Mouse (Mus musculus) neural tube, embryonic 14.5 days (tissue): ENCODE measurements around the gene Wdr86. TPM values are rescaled to one million over a fixed set of nuclear protein-coding genes. Genes with fewer than 3 reads are reported as not detected.

Experiments used
- ATAC-seq: fragments of 200-750 bp; cut with Nextera tagmentation; 2 replicates; pipeline ENCODE4 v1.8.0; 2017; ENCODE audit warnings: low read depth, mild to moderate bottlenecking, moderate TSS enrichment, moderate library complexity
- H3K27ac ChIP-seq: fragments of 300-500 bp; sonication (generic); 2 replicates; pipeline ENCODE4 v1.5.1; 2014; ENCODE audit warnings: low read depth, mild to moderate bottlenecking, control low read depth, low read length, moderate library complexity, mixed read lengths
- H3K27me3 ChIP-seq: fragments of 300-500 bp; sonication (generic); 2 replicates; pipeline ENCODE4 v1.6.1; 2014; ENCODE audit warnings: low read length; ENCODE audit not compliant: control insufficient read depth, insufficient read depth
- H3K36me3 ChIP-seq: fragments of 300-500 bp; sonication (generic); 2 replicates; pipeline ENCODE4 v1.6.1; 2014; ENCODE audit warnings: low read length, mixed read lengths; ENCODE audit not compliant: control insufficient read depth, insufficient read depth
- H3K4me1 ChIP-seq: fragments of 300-500 bp; sonication (generic); 2 replicates; pipeline ENCODE4 v1.6.1; 2014; ENCODE audit warnings: low read length; ENCODE audit not compliant: control insufficient read depth, insufficient read depth
- H3K4me2 ChIP-seq: fragments of 300-500 bp; sonication (generic); 2 replicates; pipeline ENCODE4 v1.6.1; 2014; ENCODE audit warnings: mild to moderate bottlenecking, low read depth, low read length, control low read depth
- H3K4me3 ChIP-seq: fragments of 300-500 bp; sonication (generic); 2 replicates; pipeline ENCODE4 v1.5.1; 2014; ENCODE audit warnings: low read depth, low read length, control low read depth, mixed read lengths
- H3K9ac ChIP-seq: fragments of 300-500 bp; sonication (generic); replicated peaks from 2 replicates; pipeline ENCODE4 v1.6.1; 2014; ENCODE audit warnings: low read depth, mild to moderate bottlenecking, control low read depth, low read length, mixed read lengths
- H3K9me3 ChIP-seq: fragments of 300-500 bp; sonication (generic); 2 replicates; pipeline ENCODE4 v1.6.1; 2016; ENCODE audit warnings: low read length; ENCODE audit not compliant: control insufficient read depth
- WGBS: fragments of 180-500 bp; shearing (Covaris S2); extraction: QIAGEN DNeasy Blood & Tissue Kit; methylation state at CpG from one replicate; pipeline ENCODE4 v1.1.7; 2014; 5-methylcytosine and 5-hydroxymethylcytosine counted together
- polyA plus RNA-seq: library from polyadenylated mRNA; unstranded; fragments of >200 nt; fragmentation: Nextera tagmentation; extraction: Ambion mirVana; gene quantifications from 2 replicates; pipeline ENCODE4 v1.2.1, GENCODE M21; 2014

Wdr86 gene
- polyA plus RNA-seq, 1 experiment from 2014 or later: 1.2 TPM

DNA sequence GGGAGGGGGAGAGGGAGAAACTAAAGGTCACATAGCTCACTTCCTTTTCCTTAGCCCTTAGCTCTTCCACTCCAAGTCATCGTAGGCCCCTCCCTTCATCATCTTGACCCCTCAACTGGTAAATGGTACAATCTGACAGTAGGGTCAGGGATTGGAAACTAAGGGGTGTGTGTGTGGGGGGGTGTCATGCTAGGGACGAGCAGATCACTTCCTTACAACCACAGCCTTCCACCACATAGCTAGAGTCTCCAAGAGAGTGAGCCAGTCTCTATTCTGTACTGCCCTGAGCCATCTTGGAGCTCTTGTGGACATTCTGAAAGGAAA is 21.6 kb upstream of the Wdr86 start:
- Histone ChIP-seq H3K4me2 (peak overlapping the region; percentile 81; the same call in 1 of the 2 replicates), H3K9ac (no peak overlapping the region), H3K36me3 (no peaks in the 10 kb centered on the region), H3K4me3 (peak overlapping the region; percentile 46; the same call in 1 of the 2 replicates), H3K27ac (no peak overlapping the region), H3K9me3 (no peaks in the 10 kb centered on the region), H3K4me1 (peaks cover 14% of the 10 kb centered on the region), H3K27me3 (no peaks in the 10 kb centered on the region)
- no peak for ATAC-seq
- WGBS: 10% methylated on average over 2 of the region's 2 CpGs

DNA sequence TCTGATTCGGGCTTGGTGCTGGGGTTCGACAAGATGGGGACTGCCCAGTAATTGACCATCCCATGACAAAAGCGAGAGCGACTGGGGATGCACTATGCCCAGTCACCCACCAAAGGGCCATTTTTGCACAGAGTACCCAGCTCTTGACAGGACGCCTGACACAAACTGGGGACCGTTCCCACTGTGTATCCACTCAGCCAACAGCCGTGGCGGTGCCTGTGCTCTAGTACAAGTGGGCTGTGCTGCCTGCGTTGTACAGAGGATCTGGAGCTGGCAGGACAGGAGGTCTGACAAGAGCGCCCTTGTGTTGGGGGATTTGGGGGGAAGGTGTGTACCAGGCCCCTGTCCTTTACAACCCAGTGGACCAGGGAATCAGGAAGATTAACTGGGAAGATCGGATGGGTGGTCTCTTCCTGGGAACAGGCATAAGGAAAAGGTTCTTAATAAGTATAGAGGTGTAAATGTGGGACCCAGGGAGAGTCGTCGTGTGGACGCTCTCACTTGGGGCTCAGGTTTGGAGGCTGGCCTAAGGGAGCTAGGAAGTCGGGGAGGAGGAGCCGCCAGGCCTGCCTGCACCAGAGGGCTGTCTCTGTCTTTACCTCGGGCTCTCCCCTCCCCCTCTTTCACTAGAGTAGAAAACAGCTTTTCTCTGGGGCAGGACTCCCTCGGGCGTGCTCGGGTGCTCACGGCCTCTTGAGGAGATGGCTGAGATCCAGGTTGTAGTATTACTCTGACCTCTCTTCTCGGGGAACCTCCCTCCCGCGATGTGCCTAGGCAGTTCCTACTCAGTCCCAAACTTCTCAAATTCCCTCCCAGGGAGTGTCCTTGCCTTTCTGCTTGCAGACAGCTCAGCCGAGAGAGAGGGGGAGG is 21.0 kb upstream of the Wdr86 start:
- Histone ChIP-seq H3K9ac (peak overlapping the region; percentile 61), H3K36me3 (no peaks in the 10 kb centered on the region), H3K4me3 (peak overlapping the region; percentile 46), H3K27ac (peak overlapping the region; percentile 80), H3K27me3 (no peaks in the 10 kb centered on the region), H3K4me2 (peak overlapping the region; percentile 81), H3K9me3 (no peaks in the 10 kb centered on the region), H3K4me1 (peaks cover 14% of the 10 kb centered on the region)
- ATAC-seq: peak; percentile 66
- under 1% methylated on average over 24 of the region's 25 CpGs for WGBS

DNA sequence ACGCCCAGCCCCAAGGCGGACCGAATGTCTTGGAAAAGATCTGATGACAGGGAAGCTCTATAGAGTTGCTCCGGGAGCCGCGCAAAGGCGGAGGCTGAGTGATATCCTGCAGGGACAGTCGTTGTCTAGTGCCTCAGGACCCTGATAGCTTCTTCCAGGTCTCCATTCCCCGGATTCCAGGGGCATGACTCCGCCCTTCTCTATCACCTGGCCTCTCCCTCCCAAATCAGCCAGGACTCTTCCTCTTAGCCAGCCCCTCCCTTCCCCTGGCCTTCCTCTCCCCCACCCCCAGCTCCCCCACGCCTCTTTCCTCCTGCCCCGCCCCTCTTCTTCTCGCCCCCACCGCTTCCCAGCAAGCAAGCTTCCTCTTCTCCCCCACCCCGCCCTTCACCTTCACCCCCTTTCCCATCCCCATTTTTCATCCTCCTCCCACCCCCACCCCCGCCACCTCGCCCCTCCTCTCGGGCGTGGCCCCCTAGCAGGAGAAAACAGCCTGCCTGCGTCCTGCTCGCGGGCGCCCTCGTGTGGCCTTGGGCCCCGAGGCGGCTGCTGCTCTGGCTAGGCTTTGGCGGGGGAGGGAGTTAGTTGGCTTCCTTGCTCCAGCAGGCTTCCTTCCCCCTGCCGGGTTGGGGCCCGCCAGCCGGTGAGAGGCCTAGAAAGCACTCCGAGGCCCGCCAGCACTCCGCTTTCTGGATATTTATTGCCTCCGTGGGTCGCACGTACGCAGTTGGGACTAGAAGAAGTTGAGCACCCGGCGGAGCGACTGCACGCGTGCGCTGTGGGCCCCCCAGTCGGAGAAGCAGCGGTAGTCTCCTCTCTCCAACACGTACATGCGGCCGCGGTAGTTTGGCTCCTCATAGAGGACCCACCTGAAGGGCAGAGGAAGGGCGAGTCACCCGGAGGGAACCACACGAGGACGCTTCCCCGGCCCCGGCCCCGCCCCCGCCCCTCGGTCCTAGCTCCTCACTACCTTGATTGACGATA is 20.1 kb upstream of the Wdr86 start:
- H3K36me3 ChIP-seq: no peaks in the 10 kb centered on the region
- H3K4me1 ChIP-seq: peaks cover 14% of the 10 kb centered on the region
- peak overlapping the region; percentile 46 for H3K4me3 ChIP-seq
- peak overlapping the region; percentile 81 for H3K4me2 ChIP-seq
- H3K27ac ChIP-seq: peak overlapping the region; percentile 80
- H3K27me3 ChIP-seq: no peaks in the 10 kb centered on the region
- peak overlapping the region; percentile 61 for H3K9ac ChIP-seq
- no peaks in the 10 kb centered on the region for H3K9me3 ChIP-seq
- ATAC-seq: peak; percentile 84
- under 1% methylated on average over 56 of the region's 59 CpGs for WGBS

DNA sequence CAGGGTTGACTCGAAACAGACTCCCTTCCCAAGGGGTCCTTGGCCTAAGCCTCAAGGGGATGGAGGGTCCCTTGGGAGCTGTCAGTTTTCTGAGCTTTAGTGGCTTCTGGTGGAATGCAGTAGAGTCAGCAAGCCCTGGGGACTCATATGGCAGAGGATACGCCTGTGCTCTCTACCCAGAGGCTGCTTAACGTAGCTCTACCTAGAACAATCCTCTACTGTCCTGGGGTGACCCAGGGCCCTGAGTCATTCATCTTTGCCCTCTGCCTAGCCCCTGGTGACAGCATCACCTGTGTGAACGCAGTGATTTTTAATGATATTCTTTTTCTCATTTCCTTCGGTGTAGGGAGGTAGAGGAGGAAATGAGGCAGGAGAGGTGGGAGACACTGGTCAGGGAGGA is 19.2 kb upstream of the Wdr86 start:
- H3K4me3 ChIP-seq: peak overlapping the region; percentile 46
- peak overlapping the region; percentile 72; the same call in 1 of the 2 replicates for H3K27ac ChIP-seq
- peak overlapping the region; percentile 81 for H3K4me2 ChIP-seq
- no peaks in the 10 kb centered on the region for H3K27me3 ChIP-seq
- peak overlapping the region; percentile 61 for H3K9ac ChIP-seq
- no peaks in the 10 kb centered on the region for H3K36me3 ChIP-seq
- peaks cover 14% of the 10 kb centered on the region for H3K4me1 ChIP-seq
- 50% methylated on average over 5 of the region's 5 CpGs for WGBS
- no peaks in the 10 kb centered on the region for H3K9me3 ChIP-seq
- no peak for ATAC-seq

DNA sequence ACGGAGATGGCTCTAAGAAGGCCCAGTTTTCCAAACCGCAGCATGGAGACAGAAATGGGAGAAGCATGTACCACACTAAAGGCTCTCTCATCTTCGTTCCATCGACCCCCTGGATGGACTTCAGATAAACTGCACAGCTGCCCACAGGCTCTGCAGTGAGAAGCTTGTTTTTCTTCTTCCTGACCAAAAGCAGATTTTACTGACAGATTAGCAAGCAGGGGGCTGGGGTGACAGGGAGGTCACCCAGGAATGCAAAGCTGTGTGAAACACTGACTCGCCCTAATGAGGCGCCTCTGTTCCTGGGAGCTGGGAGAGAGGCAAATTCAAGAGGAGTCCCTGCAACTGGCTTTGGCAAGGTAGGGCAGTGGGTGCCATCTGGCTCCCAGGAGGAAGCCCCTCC is 17.0 kb upstream of the Wdr86 start:
- no peak overlapping the region for H3K9ac ChIP-seq
- H3K27me3 ChIP-seq: no peaks in the 10 kb centered on the region
- no peaks in the 10 kb centered on the region for H3K36me3 ChIP-seq
- no peaks in the 10 kb centered on the region for H3K9me3 ChIP-seq
- H3K4me1 ChIP-seq: peaks cover 14% of the 10 kb centered on the region
- no peak overlapping the region for H3K4me2 ChIP-seq
- no peak overlapping the region for H3K4me3 ChIP-seq
- no peak for ATAC-seq
- 20% methylated on average over 6 of the region's 6 CpGs for WGBS
- H3K27ac ChIP-seq: no peak overlapping the region

DNA sequence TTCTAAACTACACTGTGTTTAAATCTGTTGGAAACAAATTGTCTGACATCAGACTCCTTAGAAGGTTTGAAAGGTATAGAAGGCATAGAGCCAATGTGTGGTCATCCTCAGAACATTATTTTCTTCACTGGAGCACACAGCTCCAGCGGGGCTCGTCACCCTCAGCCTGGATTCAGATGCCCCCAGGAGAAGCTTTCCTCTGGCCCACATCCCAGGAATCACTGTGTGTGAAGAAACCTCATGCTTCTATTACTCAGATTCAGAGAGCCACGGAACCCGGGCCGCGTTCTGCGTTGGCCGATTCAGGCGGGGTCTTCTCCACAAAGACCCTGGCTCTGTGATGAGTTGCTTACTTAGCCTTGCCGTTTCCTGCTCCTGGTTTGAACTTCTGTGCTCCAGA is 13.4 kb upstream of the Wdr86 start:
- Histone ChIP-seq H3K4me1 (no peaks in the 10 kb centered on the region), H3K36me3 (no peaks in the 10 kb centered on the region), H3K4me3 (no peak overlapping the region), H3K4me2 (no peak overlapping the region), H3K9me3 (no peaks in the 10 kb centered on the region), H3K27ac (no peak overlapping the region), H3K27me3 (no peaks in the 10 kb centered on the region), H3K9ac (no peak overlapping the region)
- ATAC-seq: no peak
- WGBS: 92% methylated on average over 10 of the region's 10 CpGs

DNA sequence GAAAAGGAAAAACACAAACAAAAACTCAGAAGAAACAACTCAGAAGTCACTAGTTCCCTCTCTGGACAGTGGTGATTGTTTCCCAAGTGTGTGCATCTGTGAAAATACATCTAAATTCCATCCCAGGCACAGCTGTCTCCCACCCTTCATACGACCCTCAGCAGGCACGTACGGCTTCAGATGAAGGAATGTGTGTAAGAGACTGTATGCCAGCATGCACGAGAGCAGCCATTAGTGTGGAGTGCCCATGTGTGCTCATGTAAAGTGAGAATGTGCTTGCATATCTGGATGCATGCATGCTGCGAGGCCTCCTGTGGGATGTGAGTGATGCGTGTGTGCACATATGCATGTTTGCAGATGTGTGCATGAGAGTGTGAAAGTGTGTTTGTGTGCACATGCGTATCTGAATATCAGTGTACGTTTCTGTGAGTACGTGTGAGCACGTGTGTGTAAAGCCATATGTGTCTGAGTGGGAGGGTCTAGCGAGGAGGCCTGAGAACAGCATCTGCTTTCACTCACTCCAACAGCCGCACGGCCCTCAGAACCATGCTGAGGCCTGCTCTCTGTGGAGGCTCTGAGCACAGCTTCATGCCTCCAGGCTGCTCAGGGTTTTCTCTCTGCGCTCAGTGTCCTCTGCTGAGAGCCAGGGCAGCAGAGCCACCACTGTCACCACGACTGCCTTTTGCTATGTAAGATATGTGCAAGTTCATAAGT is 10.8 kb upstream of the Wdr86 start:
- no peak overlapping the region for H3K4me3 ChIP-seq
- H3K27me3 ChIP-seq: no peaks in the 10 kb centered on the region
- H3K9me3 ChIP-seq: no peaks in the 10 kb centered on the region
- no peak overlapping the region for H3K27ac ChIP-seq
- WGBS: 73% methylated on average over 15 of the region's 15 CpGs
- no peak overlapping the region for H3K4me2 ChIP-seq
- H3K36me3 ChIP-seq: no peaks in the 10 kb centered on the region
- no peak overlapping the region for H3K9ac ChIP-seq
- ATAC-seq: no peak
- H3K4me1 ChIP-seq: no peaks in the 10 kb centered on the region

DNA sequence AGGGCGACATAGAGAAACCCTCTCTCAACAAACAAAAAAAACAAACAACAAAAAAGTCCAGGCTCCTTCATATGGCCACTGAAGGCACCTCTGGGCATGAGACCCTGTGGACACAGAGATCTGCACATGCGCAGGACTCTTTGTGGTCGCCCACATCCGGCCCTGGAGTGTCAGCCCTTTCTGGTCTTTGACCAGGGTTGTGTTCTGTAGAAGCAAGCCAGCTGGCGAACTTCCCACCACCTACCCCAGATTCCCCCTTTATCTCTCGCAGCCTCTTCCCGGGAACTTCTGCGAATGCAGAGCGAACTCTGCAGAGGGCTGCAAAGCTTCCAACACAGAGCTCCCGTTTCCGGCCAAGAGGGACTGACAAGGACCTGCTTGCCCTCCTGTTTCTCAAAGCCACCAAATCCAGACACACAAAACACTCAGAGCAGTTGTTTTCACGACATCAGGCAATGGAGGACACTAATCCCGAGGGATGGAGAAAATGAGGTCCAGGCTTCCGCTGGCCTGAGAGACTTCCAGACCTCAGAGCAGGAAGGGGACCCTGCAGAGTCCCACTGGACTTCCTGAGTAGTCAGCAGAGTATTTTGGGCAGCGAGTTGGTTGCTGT is 8.7 kb upstream of the Wdr86 start:
- Histone ChIP-seq H3K4me3 (no peak overlapping the region), H3K36me3 (no peaks in the 10 kb centered on the region), H3K9me3 (no peaks in the 10 kb centered on the region), H3K27ac (no peak overlapping the region), H3K4me2 (no peak overlapping the region), H3K9ac (no peak overlapping the region), H3K27me3 (no peaks in the 10 kb centered on the region), H3K4me1 (no peaks in the 10 kb centered on the region)
- WGBS: 67% methylated on average over 15 of the region's 15 CpGs
- no peak for ATAC-seq
